Mouse (Mus musculus): ENCODE results near the gene C1qtnf5.

Gene C1qtnf5

GRCm38 (mm10) chr9:44130581-44131275 is 23.7 kb downstream of the C1qtnf5 start:
- ATAC-seq (ENCODE audit: low TSS enrichment): no peak

GRCm38 (mm10) chr9:44131276-44131590 is 24.2 kb downstream of the C1qtnf5 start:
- no peak for ATAC-seq (ENCODE audit: low TSS enrichment)

- no peak for ATAC-seq (ENCODE audit: low TSS enrichment)
Observed at GRCm38 (mm10) chr9:44132200-44132599, 25.2 kb downstream of the C1qtnf5 start.

- ATAC-seq (ENCODE audit: low TSS enrichment): no peak
Observed at GRCm38 (mm10) chr9:44133287-44133686, 26.2 kb downstream of the C1qtnf5 start.

- ATAC-seq (ENCODE audit: low TSS enrichment): no peak
Observed at GRCm38 (mm10) chr9:44134101-44134850, 27.2 kb downstream of the C1qtnf5 start, which contains the start of gene Mcam. Gene Mcam (plus strand): TSS chr9:44134469.

- ATAC-seq (ENCODE audit: low TSS enrichment): no peak
Observed at GRCm38 (mm10) chr9:44134851-44135730, 28.0 kb downstream of the C1qtnf5 start.

GRCm38 (mm10) chr9:44135731-44136411 is 28.8 kb downstream of the C1qtnf5 start:
- no peak for ATAC-seq (ENCODE audit: low TSS enrichment)

GRCm38 (mm10) chr9:44137846-44138245 is 30.8 kb downstream of the C1qtnf5 start:
- no peak for ATAC-seq (ENCODE audit: low TSS enrichment)

- no peak for ATAC-seq (ENCODE audit: low TSS enrichment)
Observed at GRCm38 (mm10) chr9:44141951-44142350, 34.9 kb downstream of the C1qtnf5 start.

GRCm38 (mm10) chr9:44143421-44143820 is 36.4 kb downstream of the C1qtnf5 start:
- ATAC-seq (ENCODE audit: low TSS enrichment): no peak

GRCm38 (mm10) chr9:44144023-44144717 is 37.1 kb downstream of the C1qtnf5 start:
- peak; percentile 68; the same call in 1 of the 2 replicates for ATAC-seq (ENCODE audit: low TSS enrichment)

GRCm38 (mm10) chr9:44144718-44145060 is 37.6 kb downstream of the C1qtnf5 start:
- no peak for ATAC-seq (ENCODE audit: low TSS enrichment)

GRCm38 (mm10) chr9:44147290-44147689 is 40.2 kb downstream of the C1qtnf5 start:
- no peak for ATAC-seq (ENCODE audit: low TSS enrichment)

Measured in frontal cortex, adult (tissue).